Mouse (Mus musculus): ENCODE measurements at regions not wholly inside any gene's neighbourhood (a gene's known extent, or its start where the extent isn't known, plus 50 kb on each side); places are given as distances from the start of the nearest gene placed in this dataset.

- no peak for DNase-seq
Measured at GRCm38 (mm10) chr10:118501571-118501970, 60.7 kb downstream of the Ifng start.

- no peak for DNase-seq
Measured at GRCm38 (mm10) chr10:118504811-118505210, 64.0 kb downstream of the Ifng start.

GRCm38 (mm10) chr10:118506154-118506553 lies 65.3 kb downstream of the Ifng start:
- DNase-seq: no peak

GRCm38 (mm10) chr10:118507630-118508029 lies 66.8 kb downstream of the Ifng start:
- DNase-seq: peak; percentile 2

GRCm38 (mm10) chr10:118516839-118517238 lies 76.0 kb downstream of the Ifng start:
- no peak for DNase-seq

- no peak for DNase-seq
Measured at GRCm38 (mm10) chr10:118517995-118518394, 77.1 kb downstream of the Ifng start.

GRCm38 (mm10) chr10:118545966-118546365 lies 105.1 kb downstream of the Ifng start:
- no peak for DNase-seq

- no peak for DNase-seq
Measured at GRCm38 (mm10) chr10:118550201-118550600, 109.4 kb downstream of the Ifng start.

GRCm38 (mm10) chr10:118558848-118559247 lies 118.0 kb downstream of the Ifng start:
- no peak for DNase-seq

GRCm38 (mm10) chr10:118564041-118564440 lies 123.2 kb downstream of the Ifng start:
- peak; percentile 6 for DNase-seq

GRCm38 (mm10) chr10:118564528-118565268 lies 123.9 kb downstream of the Ifng start:
- DNase-seq: no peak

- DNase-seq: no peak
Measured at GRCm38 (mm10) chr10:118568617-118569016, 127.8 kb downstream of the Ifng start.

GRCm38 (mm10) chr10:118569424-118569823 lies 128.6 kb downstream of the Ifng start:
- no peak for DNase-seq

GRCm38 (mm10) chr10:118573247-118573646 lies 132.4 kb downstream of the Ifng start:
- no peak for DNase-seq

- no peak for DNase-seq
Measured at GRCm38 (mm10) chr10:118575570-118575969, 134.7 kb downstream of the Ifng start.

- DNase-seq: no peak
Measured at GRCm38 (mm10) chr10:118581376-118581775, 140.5 kb downstream of the Ifng start.

- no peak for DNase-seq
Measured at GRCm38 (mm10) chr10:118585821-118586220, 145.0 kb downstream of the Ifng start.

- no peak for DNase-seq
Measured at GRCm38 (mm10) chr10:118588198-118588597, 147.4 kb downstream of the Ifng start.

- DNase-seq: peak; percentile 68
Measured at GRCm38 (mm10) chr10:118592648-118593368, 152.0 kb downstream of the Ifng start.

- DNase-seq: no peak
Measured at GRCm38 (mm10) chr10:118596206-118596605, 155.4 kb downstream of the Ifng start.

- no peak for DNase-seq
Measured at GRCm38 (mm10) chr10:118598497-118598896, 157.7 kb downstream of the Ifng start.

GRCm38 (mm10) chr10:118599197-118599596 lies 158.4 kb downstream of the Ifng start:
- no peak for DNase-seq

- DNase-seq: no peak
Measured at GRCm38 (mm10) chr10:118599610-118600009, 158.8 kb downstream of the Ifng start.

- DNase-seq: no peak
Measured at GRCm38 (mm10) chr10:118602922-118603321, 162.1 kb downstream of the Ifng start.
